Mouse (Mus musculus) heart, postnatal 0 days (tissue): ENCODE data around the gene A330070K13Rik.

Experiments
- CTCF ChIP-seq: IDR thresholded peaks from 2 replicates; pipeline ENCODE4 v1.5.1; 2016; ENCODE audit warnings: antibody characterized with exemption, control low read depth, low read depth
- EP300 ChIP-seq: IDR thresholded peaks from 2 replicates; pipeline ENCODE4 v1.6.1; 2016; ENCODE audit warnings: antibody characterized with exemption, low read depth

DNA sequence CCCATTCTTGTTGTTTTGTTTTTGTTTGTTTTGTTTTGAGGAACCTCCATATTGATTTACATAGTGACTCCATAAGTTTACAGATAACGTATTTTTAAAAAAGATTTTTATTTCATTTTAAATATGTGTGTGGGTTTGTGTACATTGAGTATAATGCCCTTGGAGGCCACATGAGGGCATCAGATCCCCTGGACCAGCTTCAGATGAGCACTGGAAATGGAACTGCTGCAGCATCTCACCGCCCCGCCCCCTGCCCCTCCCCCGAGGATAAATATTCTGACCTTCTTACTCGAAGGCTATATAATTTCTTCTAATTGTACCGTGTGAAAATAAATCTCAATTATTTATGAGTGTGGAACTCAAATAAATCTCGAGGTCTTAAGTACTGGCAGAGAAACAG is 29.2 kb downstream of the A330070K13Rik start:
- TF ChIP-seq CTCF (no peak), EP300 (no peak)
